Mouse (Mus musculus) testis, adult 2 months (tissue): Measurements from ENCODE around the gene Steap1.

Source experiments
- CTCF ChIP-seq: fragments of 200-500 bp; IDR thresholded peaks from 2 replicates; pipeline ENCODE4 v1.5.1; 2012; ENCODE audit warnings: low read depth, mild to moderate bottlenecking, inconsistent platforms, low read length, moderate library complexity; ENCODE audit not compliant: control insufficient read depth, insufficient read depth, insufficient replicate concordance
- POLR2A ChIP-seq: fragments of 200-500 bp; IDR thresholded peaks from 2 replicates; pipeline ENCODE4 v1.6.1; 2012; ENCODE audit warnings: low read depth, mild to moderate bottlenecking, inconsistent platforms, low read length, moderate library complexity; ENCODE audit not compliant: control insufficient read depth

DNA sequence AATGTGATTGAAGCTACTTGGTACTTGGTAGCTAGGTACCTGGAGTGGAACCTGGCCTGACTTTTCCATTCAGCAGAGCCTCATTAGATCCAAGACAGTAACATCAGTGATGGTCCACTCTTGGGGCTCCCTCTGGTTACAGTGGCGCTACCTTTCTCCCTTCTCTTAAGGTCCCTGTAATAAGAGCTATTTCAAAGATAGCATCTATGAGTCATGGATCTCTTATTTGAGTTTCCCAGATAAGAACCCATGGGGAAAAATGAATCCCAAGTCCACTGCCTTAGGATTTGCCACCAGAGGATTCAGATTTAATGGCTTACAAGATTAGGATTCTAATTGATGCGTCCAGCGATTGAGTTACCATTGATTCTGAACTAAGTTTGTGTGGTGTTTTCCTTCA, 16.9 kb downstream of the Steap1 start:
- TF ChIP-seq CTCF (no peak), POLR2A (no peak)
